Mouse (Mus musculus) C2C12 (cell line): ENCODE results near the gene Gm30302.

Experiments used
- CTCF ChIP-seq: IDR thresholded peaks from one replicate; pipeline ENCODE4 v1.5.1; 2011; ENCODE audit not compliant: control insufficient read depth, insufficient read depth, insufficient read length
- MAX ChIP-seq: IDR thresholded peaks from one replicate; pipeline ENCODE4 v1.6.1; 2011; ENCODE audit warnings: mild to moderate bottlenecking, control low read depth
- USF1 ChIP-seq: IDR thresholded peaks from one replicate; pipeline ENCODE4 v1.6.1; 2011; ENCODE audit warnings: low read depth, mild to moderate bottlenecking, control low read depth, moderate library complexity

GRCm38 (mm10) chr13:49736430-49736829 lies 62.4 kb downstream of the Gm30302 start:
- no peak for TF ChIP-seq CTCF
- TF ChIP-seq MAX, result no peak
- no peak for TF ChIP-seq USF1
